Mouse (Mus musculus) myocyte (in vitro differentiated cells): ENCODE measurements around the gene Pkd2l1.

Experiments used
- E2F4 ChIP-seq: IDR thresholded peaks from one replicate; pipeline ENCODE4 v1.6.1; 2011; ENCODE audit warnings: mild to moderate bottlenecking, control low read depth, moderate library complexity; ENCODE audit not compliant: insufficient read depth
- MAX ChIP-seq: IDR thresholded peaks from one replicate; pipeline ENCODE4 v1.6.1; 2011; ENCODE audit warnings: low read depth, mild to moderate bottlenecking, control low read depth
- POLR2A ChIP-seq: IDR thresholded peaks from one replicate; pipeline ENCODE4 v1.6.1; 2011; ENCODE audit warnings: low read depth, mild to moderate bottlenecking, control low read depth, moderate library complexity; ENCODE audit not compliant: insufficient read length
- POLR2AphosphoS2 ChIP-seq: IDR thresholded peaks from one replicate; pipeline ENCODE4 v1.6.1; 2011; ENCODE audit warnings: low read depth, control low read depth; ENCODE audit not compliant: insufficient read length
- TCF3 ChIP-seq: IDR thresholded peaks from one replicate; pipeline ENCODE4 v1.6.1; 2011; ENCODE audit warnings: low read depth, control low read depth; ENCODE audit not compliant: insufficient read length
- USF1 ChIP-seq: IDR thresholded peaks from one replicate; pipeline ENCODE4 v1.6.1; 2011; ENCODE audit warnings: low read depth, mild to moderate bottlenecking, control low read depth, moderate library complexity

GRCm38 (mm10) chr19:44103001-44103400, 89.2 kb downstream of the Pkd2l1 start:
- TF ChIP-seq POLR2A = no peak
- no peak for TF ChIP-seq E2F4
- no peak for TF ChIP-seq TCF3
- TF ChIP-seq MAX = no peak
- no peak for TF ChIP-seq POLR2AphosphoS2
- TF ChIP-seq USF1 = no peak
